Mouse (Mus musculus) liver, postnatal 0 days (tissue): ENCODE data around the gene Pde3a. TPM values are rescaled to one million over a fixed set of nuclear protein-coding genes. Genes with fewer than 3 reads are reported as not detected.
A peak's percentile ranks its signal among the peaks of the same experiment; 100 is the strongest.

Source experiments
- ATAC-seq: fragments of 200-750 bp; cut with Nextera tagmentation; 2 replicates; pipeline ENCODE4 v1.8.0; 2017; ENCODE audit warnings: mild to moderate bottlenecking, moderate library complexity
- DNase-seq: peaks from one replicate; pipeline ENCODE4 v3.0.0-alpha.2; 2016
- H3K27ac ChIP-seq: fragments of 300-500 bp; sonication (generic); 2 replicates; pipeline ENCODE4 v1.5.1; 2014; ENCODE audit warnings: antibody characterized with exemption, moderate library complexity, mild to moderate bottlenecking, low read depth
- H3K27me3 ChIP-seq: fragments of 300-500 bp; sonication (generic); 2 replicates; pipeline ENCODE4 v1.6.1; 2014; ENCODE audit warnings: low read length, control low read depth, mixed read lengths; ENCODE audit not compliant: insufficient read depth
- H3K36me3 ChIP-seq: fragments of 300-500 bp; sonication (generic); replicated peaks from 2 replicates; pipeline ENCODE4 v1.6.1; 2014; ENCODE audit warnings: mild to moderate bottlenecking, control low read depth, low read length, moderate library complexity, mixed read lengths; ENCODE audit not compliant: insufficient read depth
- H3K4me1 ChIP-seq: fragments of 300-500 bp; sonication (generic); 2 replicates; pipeline ENCODE4 v1.6.1; 2014; ENCODE audit warnings: antibody characterized with exemption, mild to moderate bottlenecking, control low read depth; ENCODE audit not compliant: insufficient read depth
- H3K4me2 ChIP-seq: fragments of 300-500 bp; sonication (generic); 2 replicates; pipeline ENCODE4 v1.6.1; 2014; ENCODE audit warnings: low read depth, mild to moderate bottlenecking, low read length, moderate library complexity, mixed read lengths
- H3K4me3 ChIP-seq: fragments of 300-500 bp; sonication (generic); 2 replicates; pipeline ENCODE4 v1.5.1; 2014; ENCODE audit warnings: low read depth, low read length
- H3K9ac ChIP-seq: fragments of 300-500 bp; sonication (generic); replicated peaks from 2 replicates; pipeline ENCODE4 v1.6.1; 2014; ENCODE audit warnings: mild to moderate bottlenecking, moderate library complexity
- H3K9me3 ChIP-seq: fragments of 300-500 bp; sonication (generic); 2 replicates; pipeline ENCODE4 v1.6.1; 2016; ENCODE audit warnings: mild to moderate bottlenecking, control low read depth, low read length, mixed read lengths
- CTCF ChIP-seq: sonication (generic); IDR thresholded peaks from 2 replicates; pipeline ENCODE4 v1.5.1; 2016; ENCODE audit warnings: antibody characterized with exemption, low read depth
- EP300 ChIP-seq: IDR thresholded peaks from 2 replicates; pipeline ENCODE4 v1.6.1; 2016; ENCODE audit warnings: antibody characterized with exemption, low read depth, mild to moderate bottlenecking
- WGBS: fragments of 180-500 bp; shearing (Covaris S2); extraction: QIAGEN DNeasy Blood & Tissue Kit; methylation state at CpG from one replicate; pipeline ENCODE4 v1.1.7; 2014; ENCODE audit not compliant: insufficient replicate concordance; 5-methylcytosine and 5-hydroxymethylcytosine counted together
- polyA plus RNA-seq: library from polyadenylated mRNA; unstranded; fragments of >200 nt; fragmentation: Nextera tagmentation; extraction: Ambion mirVana; gene quantifications from 2 replicates; pipeline ENCODE4 v1.2.1, GENCODE M21; 2015

Gene Pde3a
- polyA plus RNA-seq, 1 experiment from 2014 or later = 1.3 TPM

DNA sequence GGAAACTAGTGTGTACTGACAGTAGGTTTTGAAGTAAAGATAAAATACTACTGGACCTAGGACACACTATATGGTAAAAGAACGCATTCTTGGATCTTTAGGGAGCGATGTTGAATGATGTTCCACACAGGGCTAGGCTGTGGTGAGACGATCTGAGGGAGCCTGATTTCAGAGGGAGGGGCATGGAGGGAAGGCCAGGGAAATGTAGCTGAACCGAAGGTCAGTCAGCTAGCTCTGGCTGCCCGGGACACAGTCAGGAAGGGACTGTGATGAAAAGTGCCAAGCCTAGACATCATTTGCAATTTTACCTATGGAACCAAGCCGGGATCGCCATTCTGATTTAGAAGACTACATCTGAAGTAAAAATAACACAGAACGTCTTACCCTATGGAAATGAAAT, 7.8 kb downstream of the Pde3a start:
- Histone ChIP-seq H3K4me3 (no peak overlapping the region), H3K9me3 (no peaks in the 10 kb centered on the region), H3K36me3 (no peaks in the 10 kb centered on the region), H3K4me2 (no peak overlapping the region), H3K9ac (no peak overlapping the region), H3K27me3 (0 out of 2 replicates have a peak, but pooled peaks cover 3% of the 10 kb centered on the region), H3K27ac (no peak overlapping the region), H3K4me1 (no peaks in the 10 kb centered on the region)
- 67% methylated on average over 8 of the region's 8 CpGs for WGBS
- ATAC-seq (no peak), DNase-seq (no peak)
- no peak for TF ChIP-seq EP300
- TF ChIP-seq CTCF = no peak

GRCm38 (mm10) chr6:141257434-141258202, 8.5 kb downstream of the Pde3a start:
- no peak for DNase-seq
- ATAC-seq = no peak
- Histone ChIP-seq H3K4me3 (no peak overlapping the region), H3K4me2 (no peak overlapping the region), H3K27ac (no peak overlapping the region), H3K9ac (no peak overlapping the region), H3K4me1 (no peaks in the 10 kb centered on the region), H3K27me3 (0 out of 2 replicates have a peak, but pooled peaks cover 3% of the 10 kb centered on the region), H3K9me3 (no peaks in the 10 kb centered on the region), H3K36me3 (no peaks in the 10 kb centered on the region)
- no peak for TF ChIP-seq EP300
- peak; percentile 52 for TF ChIP-seq CTCF
- WGBS = 75% methylated on average over 6 of the region's 6 CpGs

- H3K4me1 ChIP-seq = no peaks in the 10 kb centered on the region
- H3K9ac ChIP-seq = no peak overlapping the region
- no peak overlapping the region for H3K4me2 ChIP-seq
- H3K4me3 ChIP-seq = no peak overlapping the region
- H3K27ac ChIP-seq = no peak overlapping the region
- no peaks in the 10 kb centered on the region for H3K9me3 ChIP-seq
- no peak for DNase-seq
- ATAC-seq = no peak
- TF ChIP-seq EP300 (no peak), CTCF (no peak)
- 84% methylated on average over 4 of the region's 4 CpGs for WGBS
- no peaks in the 10 kb centered on the region for H3K27me3 ChIP-seq
- no peaks in the 10 kb centered on the region for H3K36me3 ChIP-seq
Measured at GRCm38 (mm10) chr6:141265257-141265656, 16.2 kb downstream of the Pde3a start.

DNA sequence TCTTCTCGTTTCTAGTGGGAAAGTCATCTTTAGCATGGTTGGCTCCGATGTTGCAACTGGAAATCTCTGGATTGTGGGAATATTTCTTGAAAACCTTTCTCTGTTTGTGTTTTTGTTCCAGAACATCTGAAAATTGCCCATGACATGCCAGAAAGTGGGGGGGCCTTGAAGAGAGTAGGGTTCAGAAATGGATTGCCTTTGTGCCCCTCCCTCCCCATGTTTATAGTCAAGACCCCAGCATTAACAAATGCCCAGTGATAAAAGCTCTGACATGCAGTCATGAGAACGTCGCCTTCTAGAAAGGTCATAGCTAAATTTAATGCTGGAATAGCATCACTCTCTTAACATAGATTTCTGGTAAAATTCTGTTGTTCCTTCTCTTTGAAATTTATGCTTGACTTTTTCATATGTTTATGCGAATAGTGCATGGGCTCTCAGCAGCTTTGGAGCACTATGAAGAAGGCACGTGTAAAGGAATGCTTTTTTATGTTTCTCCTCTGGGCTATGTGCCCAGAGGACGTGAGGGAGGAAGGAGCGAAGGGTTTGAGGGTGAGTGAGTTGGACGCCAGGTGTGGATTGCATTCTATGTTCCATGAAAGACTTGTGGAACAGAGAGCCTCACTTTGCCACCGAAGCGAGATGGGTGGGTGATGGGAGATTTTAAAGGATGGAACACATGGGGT, 19.0 kb downstream of the Pde3a start:
- Histone ChIP-seq H3K27me3 (no peaks in the 10 kb centered on the region), H3K4me2 (no peak overlapping the region), H3K4me3 (no peak overlapping the region), H3K27ac (no peak overlapping the region), H3K9ac (no peak overlapping the region), H3K36me3 (no peaks in the 10 kb centered on the region), H3K4me1 (no peaks in the 10 kb centered on the region), H3K9me3 (no peaks in the 10 kb centered on the region)
- ATAC-seq = no peak
- 78% methylated on average over 11 of the region's 11 CpGs for WGBS
- TF ChIP-seq CTCF = no peak
- no peak for TF ChIP-seq EP300
- DNase-seq = no peak

GRCm38 (mm10) chr6:141268871-141269270, 19.8 kb downstream of the Pde3a start:
- H3K4me3 ChIP-seq = no peak overlapping the region
- WGBS = 76% methylated on average over 5 of the region's 5 CpGs
- H3K4me1 ChIP-seq = no peaks in the 10 kb centered on the region

DNA sequence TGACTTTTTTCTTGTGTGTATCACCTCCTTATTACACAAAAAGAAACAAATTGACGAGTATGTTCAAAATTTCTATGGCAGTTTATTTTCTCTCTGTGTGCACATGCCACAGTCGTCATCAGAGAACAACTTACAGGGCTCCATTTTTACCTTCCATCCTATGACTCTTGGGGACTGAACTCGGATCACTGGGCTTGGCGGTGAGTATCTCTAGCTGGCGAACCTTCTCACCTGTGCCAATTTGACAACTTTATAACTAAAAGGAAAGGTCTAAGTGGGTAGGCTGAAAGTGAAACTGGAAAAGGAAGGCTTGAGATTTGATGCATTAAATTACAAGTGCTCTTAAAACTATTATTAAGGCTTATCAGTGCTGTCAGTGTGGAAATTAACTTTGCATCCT, 22.1 kb downstream of the Pde3a start:
- Histone ChIP-seq H3K9me3 (no peaks in the 10 kb centered on the region), H3K36me3 (no peaks in the 10 kb centered on the region), H3K27me3 (no peaks in the 10 kb centered on the region), H3K9ac (no peak overlapping the region), H3K4me1 (no peaks in the 10 kb centered on the region), H3K27ac (no peak overlapping the region), H3K4me3 (no peak overlapping the region), H3K4me2 (no peak overlapping the region)
- ATAC-seq (no peak), DNase-seq (no peak)
- WGBS = 70% methylated on average over 5 of the region's 5 CpGs
- TF ChIP-seq EP300 = no peak
- no peak for TF ChIP-seq CTCF

More at GRCm38 (mm10) chr6:141268871-141269270, 19.8 kb downstream of the Pde3a start:
- TF ChIP-seq EP300 (no peak), CTCF (no peak)
- ATAC-seq = no peak
- Histone ChIP-seq H3K27me3 (no peaks in the 10 kb centered on the region), H3K36me3 (no peaks in the 10 kb centered on the region), H3K27ac (no peak overlapping the region), H3K9ac (no peak overlapping the region), H3K9me3 (no peaks in the 10 kb centered on the region), H3K4me2 (no peak overlapping the region)
- DNase-seq = no peak
